Mouse (Mus musculus) MEL-GATA-1-ER (cell line): Measurements from ENCODE around the gene Alkbh3.

Experiments
- DNase-seq: peaks from one replicate; pipeline ENCODE4 v3.0.0-alpha.2; 2012; ENCODE audit warnings: low read depth; ENCODE audit errors: extremely low read depth

Gene Alkbh3

GRCm38 (mm10) chr2:93992810-93993209 is 17.8 kb downstream of the Alkbh3 start:
- no peak for DNase-seq

- peak; percentile 62 for DNase-seq
These were observed 18.3 kb downstream of the Alkbh3 start for GRCm38 (mm10) chr2:93992259-93992658.

GRCm38 (mm10) chr2:93991336-93991735 is 19.3 kb downstream of the Alkbh3 start:
- DNase-seq, result no peak

- DNase-seq, result peak; percentile 58
These were observed 22.2 kb downstream of the Alkbh3 start for GRCm38 (mm10) chr2:93988440-93988839.

- no peak for DNase-seq
These were observed 28.0 kb downstream of the Alkbh3 start for GRCm38 (mm10) chr2:93982457-93983235.

- DNase-seq, result no peak
These were observed 31.1 kb downstream of the Alkbh3 start for GRCm38 (mm10) chr2:93979249-93980120.

GRCm38 (mm10) chr2:93976436-93977252 is 34.0 kb downstream of the Alkbh3 start:
- no peak for DNase-seq

GRCm38 (mm10) chr2:93975526-93976435 is 34.8 kb downstream of the Alkbh3 start:
- DNase-seq, result no peak

- DNase-seq, result no peak
These were observed 35.6 kb downstream of the Alkbh3 start for GRCm38 (mm10) chr2:93975041-93975440.

- no peak for DNase-seq
These were observed 39.0 kb downstream of the Alkbh3 start for GRCm38 (mm10) chr2:93971647-93972046.

GRCm38 (mm10) chr2:93964494-93965160 is 46.0 kb downstream of the Alkbh3 start:
- DNase-seq, result no peak

GRCm38 (mm10) chr2:93963802-93964201 is 46.8 kb downstream of the Alkbh3 start:
- no peak for DNase-seq

- DNase-seq, result no peak
These were observed 48.9 kb downstream of the Alkbh3 start for GRCm38 (mm10) chr2:93961716-93962115.

- no peak for DNase-seq
These were observed 51.3 kb downstream of the Alkbh3 start for GRCm38 (mm10) chr2:93959346-93959745.

- DNase-seq, result no peak
These were observed 52.4 kb downstream of the Alkbh3 start for GRCm38 (mm10) chr2:93958216-93958615.

- DNase-seq, result no peak
These were observed 52.8 kb downstream of the Alkbh3 start for GRCm38 (mm10) chr2:93957785-93958175.

- no peak for DNase-seq
These were observed 53.5 kb downstream of the Alkbh3 start, which contains the start of gene Gm13889 for GRCm38 (mm10) chr2:93956908-93957784. Gene Gm13889 (minus strand): TSS chr2:93957201.

GRCm38 (mm10) chr2:93956331-93956801 is 54.2 kb downstream of the Alkbh3 start:
- DNase-seq, result no peak

GRCm38 (mm10) chr2:93955886-93956285 is 54.7 kb downstream of the Alkbh3 start:
- DNase-seq, result no peak
